ENCODE assay signal across 11 mouse cellular contexts in genomic region chr13:52866005-52866792, GRCm38 (mm10).
A peak's percentile ranks its signal among the peaks of the same experiment; 100 is the strongest.
DNase-seq lines count a peak whose midpoint lies in the region; ATAC-seq and TF ChIP-seq lines count a peak whose summit lies in the region.
"Had no signal": no experiment of that assay in that cellular context is flagged by ENCODE, and none has a peak within 500 bp of the region (broad histone marks: within the 10 kb centered on the region; RNA-seq: fewer than 3 reads in every experiment).

No protein-coding gene starts in this region.

- DNase-seq in heart, postnatal 0 days (ENCODE audit: low spot score) = peak; percentile 18
- no peak for DNase-seq in heart, adult 9 months (ENCODE audit: low spot score in 2 of 2)
- peak; percentile 90 for DNase-seq in forebrain, embryonic 14.5 days (ENCODE audit: low spot score)
- DNase-seq in layer of hippocampus, postnatal 36 days = peak; percentile 54 to 58
- peak; percentile 51 for DNase-seq in retina, embryonic 14.5 days (ENCODE audit: low spot score)
- no peak for DNase-seq in thymus, postnatal 0 days (ENCODE audit: low spot score)
- DNase-seq in kidney, postnatal 10 days = no peak
- DNase-seq in cerebellum, adult 9-11 months = no peak
- DNase-seq: lung, postnatal 4 days had no signal

- TF ChIP-seq EP300 in heart, postnatal 0 days (IDR thresholded peaks at IDR 0.05; ENCODE audit: low read depth) = no peak

- no peaks in the 10 kb centered on the region for H3K36me3 ChIP-seq in heart, postnatal 0 days (replicated peaks; ENCODE audit: control insufficient read depth, insufficient read depth, low read length)
- no peaks in the 10 kb centered on the region for H3K36me3 ChIP-seq in forebrain, embryonic 14.5 days (ENCODE audit: control insufficient read depth, insufficient read depth, low read length)
- H3K36me3 ChIP-seq: G1E had no signal

- no peaks in the 10 kb centered on the region for H3K27me3 ChIP-seq in heart, postnatal 0 days (ENCODE audit: control insufficient read depth, insufficient read depth, low read length)
- H3K27me3 ChIP-seq in forebrain, embryonic 14.5 days (replicated peaks; ENCODE audit: control insufficient read depth, insufficient read depth, low read length) = no peaks in the 10 kb centered on the region

- no peak overlapping the region for H3K4me2 ChIP-seq in heart, postnatal 0 days (ENCODE audit: low read depth, low read length)
- H3K4me2 ChIP-seq in forebrain, embryonic 14.5 days (ENCODE audit: low read length) = peak overlapping the region; percentile 11; the same call in 1 of the 2 replicates

- TF ChIP-seq CTCF in heart, postnatal 0 days (IDR thresholded peaks at IDR 0.05; ENCODE audit: low read depth) = no peak

- H3K4me1 ChIP-seq in heart, postnatal 0 days (ENCODE audit: control insufficient read depth, insufficient read depth) = peaks cover 22% of the 10 kb centered on the region
- peaks cover 17% of the 10 kb centered on the region for H3K4me1 ChIP-seq in forebrain, embryonic 14.5 days (ENCODE audit: control insufficient read depth, insufficient read depth, low read length)

- no peak overlapping the region for H3K9ac ChIP-seq in heart, postnatal 0 days (replicated peaks; ENCODE audit: low read depth, low read length)
- H3K9ac ChIP-seq in forebrain, embryonic 14.5 days (ENCODE audit: low read length) = peak overlapping the region; percentile 33

- no peak overlapping the region for H3K4me3 ChIP-seq in heart, postnatal 0 days (ENCODE audit: low read depth, low read length)
- H3K4me3 ChIP-seq in forebrain, embryonic 14.5 days (ENCODE audit: low read depth, low read length) = no peak overlapping the region

- no peak overlapping the region for H3K27ac ChIP-seq in heart, postnatal 0 days (ENCODE audit: low read depth)
- peak overlapping the region; percentile 88 for H3K27ac ChIP-seq in forebrain, embryonic 14.5 days (ENCODE audit: low read depth, low read length)
- H3K27ac ChIP-seq: kidney, postnatal 0 days had no signal

- WGBS in heart, postnatal 0 days = 23% methylated on average over 15 of the region's 15 CpGs
- 50% methylated on average over 15 of the region's 15 CpGs for WGBS in forebrain, embryonic 14.5 days

- 0 out of 2 replicates have a peak, but pooled peaks have one; percentile 41 for ATAC-seq in heart, postnatal 0 days (ENCODE audit: insufficient read depth, low read depth)
- peak; percentile 91 for ATAC-seq in forebrain, embryonic 14.5 days

- H3K9me3 ChIP-seq in heart, postnatal 0 days (replicated peaks; ENCODE audit: control insufficient read depth, low read length) = no peaks in the 10 kb centered on the region
- no peaks in the 10 kb centered on the region for H3K9me3 ChIP-seq in forebrain, embryonic 14.5 days (replicated peaks; ENCODE audit: control insufficient read depth, low read length)

Comparison
In these comparisons a context has a peak if more than half of its experiments do, and no peak if none do; other contexts are left out.
1. DNase-seq: peak in heart, postnatal 0 days (single experiment), forebrain, embryonic 14.5 days (single experiment), layer of hippocampus, postnatal 36 days (2 of 2) and retina, embryonic 14.5 days (single experiment); none in heart, adult 9 months (0 of 2), thymus, postnatal 0 days (single experiment), kidney, postnatal 10 days (single experiment) and cerebellum, adult 9-11 months (single experiment).